Mouse (Mus musculus): ENCODE measurements around the gene Bloc1s4. TPM values are rescaled to one million over a fixed set of nuclear protein-coding genes. Genes with fewer than 3 reads are reported as not detected.

Gene Bloc1s4
- polyA plus RNA-seq, 1 experiment, result 31.0 TPM

DNA sequence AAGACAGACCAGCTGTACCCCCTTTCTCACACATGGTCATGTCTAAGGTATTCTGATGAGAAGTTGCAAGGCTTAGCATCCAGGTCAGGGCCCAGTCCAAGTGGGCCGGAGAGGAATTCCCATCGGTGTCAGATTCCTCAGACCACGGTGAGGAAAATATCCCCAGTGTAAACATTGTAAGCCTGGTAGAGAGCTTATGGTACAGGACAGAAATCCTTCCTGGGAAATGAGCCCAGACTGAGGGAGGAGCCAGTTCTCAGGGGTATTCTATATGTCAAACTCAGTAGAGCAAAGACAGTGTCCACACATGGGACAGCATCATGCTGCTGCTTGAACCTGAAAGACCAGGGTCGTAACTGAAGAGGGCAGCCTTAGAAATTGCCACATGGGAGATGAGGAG lies 11.4 kb upstream of the Bloc1s4 start:
- Histone ChIP-seq H3K27me3 (ENCODE audit: control insufficient read depth, insufficient read depth, low read length) (0 out of 2 replicates have a peak, but pooled peaks cover 3% of the 10 kb centered on the region), H3K4me3 (ENCODE audit: low read depth, low read length) (no peak overlapping the region), H3K27ac (ENCODE audit: insufficient read depth, low read depth, low read length) (no peak overlapping the region), H3K36me3 (ENCODE audit: control insufficient read depth, insufficient read depth, low read length) (no peaks in the 10 kb centered on the region), H3K4me1 (ENCODE audit: control insufficient read depth, insufficient read depth, insufficient read length, low read length) (no peaks in the 10 kb centered on the region)
- TF ChIP-seq POLR2A (IDR thresholded peaks at IDR 0.05; ENCODE audit: low read depth, low read length) (no peak), CTCF (IDR thresholded peaks at IDR 0.05; ENCODE audit: extremely low read depth, insufficient read length, insufficient replicate concordance, low read depth, low read length) (no peak)
- 62% methylated on average over 4 of the region's 4 CpGs for WGBS

DNA sequence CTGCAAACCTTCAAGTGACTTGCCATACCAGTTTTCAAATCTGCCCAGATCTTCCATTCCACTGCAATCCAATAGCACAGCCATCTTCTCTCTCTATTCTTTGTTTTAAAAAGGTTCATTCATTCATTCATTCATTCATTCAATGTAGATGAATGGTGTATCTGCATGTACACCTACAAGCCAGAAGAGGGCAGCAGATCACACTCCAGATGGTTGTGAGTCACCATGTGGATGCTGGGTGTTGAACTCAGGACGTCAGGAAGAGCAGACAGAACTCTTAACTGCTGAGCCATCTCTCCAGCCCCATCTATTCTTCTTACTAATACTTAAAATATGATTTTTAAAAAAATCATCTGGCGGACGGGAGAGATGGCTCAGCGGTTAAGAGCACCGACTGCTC lies 8.6 kb upstream of the Bloc1s4 start:
- Histone ChIP-seq H3K27ac (ENCODE audit: insufficient read depth, low read depth, low read length) (no peak overlapping the region), H3K4me3 (ENCODE audit: low read depth, low read length) (no peak overlapping the region), H3K27me3 (ENCODE audit: control insufficient read depth, insufficient read depth, low read length) (0 out of 2 replicates have a peak, but pooled peaks cover 3% of the 10 kb centered on the region), H3K4me1 (ENCODE audit: control insufficient read depth, insufficient read depth, insufficient read length, low read length) (no peaks in the 10 kb centered on the region), H3K36me3 (ENCODE audit: control insufficient read depth, insufficient read depth, low read length) (no peaks in the 10 kb centered on the region)
- TF ChIP-seq POLR2A (IDR thresholded peaks at IDR 0.05; ENCODE audit: low read depth, low read length), result no peak
- TF ChIP-seq CTCF (IDR thresholded peaks at IDR 0.05; ENCODE audit: extremely low read depth, insufficient read length, insufficient replicate concordance, low read depth, low read length), result peak; percentile 45; the same call in 1 of the 2 replicates
- 71% methylated on average over 5 of the region's 5 CpGs for WGBS

DNA sequence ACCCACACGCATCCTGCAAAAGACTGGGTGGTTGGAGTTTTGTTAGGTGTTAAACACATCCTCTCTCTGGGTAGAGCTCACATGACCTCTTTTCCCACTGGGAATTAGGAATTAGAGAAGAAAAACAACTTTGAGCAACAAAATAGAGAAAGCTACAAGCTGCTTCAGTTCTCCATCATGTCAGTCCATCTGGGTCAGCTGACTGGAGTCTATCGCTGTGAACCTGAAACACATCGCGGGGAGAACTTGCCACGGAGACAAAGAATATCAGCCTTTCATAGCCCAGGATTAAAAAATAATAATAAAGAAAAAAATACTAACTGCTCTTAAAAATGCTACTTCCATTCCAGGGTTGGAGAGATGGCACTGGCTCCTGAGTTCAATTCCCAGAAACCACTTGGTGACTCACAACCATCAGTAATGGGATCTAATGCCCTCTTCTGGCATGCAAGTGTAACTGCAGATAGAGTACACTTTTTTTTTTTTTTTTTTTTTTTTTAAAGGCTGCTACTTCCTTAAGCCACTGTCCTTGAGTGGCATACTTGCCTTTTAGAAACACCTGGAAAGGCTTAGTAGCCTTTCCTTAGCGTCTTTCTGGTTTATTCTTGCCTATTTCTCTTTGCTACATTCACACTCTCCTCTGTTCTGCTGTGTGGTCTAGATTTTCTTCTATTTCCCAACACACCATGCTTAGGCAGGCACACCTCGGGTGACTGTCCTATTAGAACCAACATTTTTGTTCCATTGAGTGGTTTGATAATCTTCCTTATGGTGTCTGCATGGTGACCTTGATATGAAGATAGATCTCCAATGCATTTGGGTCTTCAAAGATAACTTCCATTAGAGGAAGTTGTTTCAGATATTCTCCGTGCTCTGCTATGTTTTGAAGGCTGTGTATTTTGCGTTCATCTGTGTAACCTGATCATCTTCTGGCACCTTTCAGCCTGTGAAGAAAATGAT lies 1.9 kb upstream of the Bloc1s4 start:
- TF ChIP-seq POLR2A (IDR thresholded peaks at IDR 0.05; ENCODE audit: low read depth, low read length) (no peak), CTCF (IDR thresholded peaks at IDR 0.05; ENCODE audit: extremely low read depth, insufficient read length, insufficient replicate concordance, low read depth, low read length) (no peak)

DNA sequence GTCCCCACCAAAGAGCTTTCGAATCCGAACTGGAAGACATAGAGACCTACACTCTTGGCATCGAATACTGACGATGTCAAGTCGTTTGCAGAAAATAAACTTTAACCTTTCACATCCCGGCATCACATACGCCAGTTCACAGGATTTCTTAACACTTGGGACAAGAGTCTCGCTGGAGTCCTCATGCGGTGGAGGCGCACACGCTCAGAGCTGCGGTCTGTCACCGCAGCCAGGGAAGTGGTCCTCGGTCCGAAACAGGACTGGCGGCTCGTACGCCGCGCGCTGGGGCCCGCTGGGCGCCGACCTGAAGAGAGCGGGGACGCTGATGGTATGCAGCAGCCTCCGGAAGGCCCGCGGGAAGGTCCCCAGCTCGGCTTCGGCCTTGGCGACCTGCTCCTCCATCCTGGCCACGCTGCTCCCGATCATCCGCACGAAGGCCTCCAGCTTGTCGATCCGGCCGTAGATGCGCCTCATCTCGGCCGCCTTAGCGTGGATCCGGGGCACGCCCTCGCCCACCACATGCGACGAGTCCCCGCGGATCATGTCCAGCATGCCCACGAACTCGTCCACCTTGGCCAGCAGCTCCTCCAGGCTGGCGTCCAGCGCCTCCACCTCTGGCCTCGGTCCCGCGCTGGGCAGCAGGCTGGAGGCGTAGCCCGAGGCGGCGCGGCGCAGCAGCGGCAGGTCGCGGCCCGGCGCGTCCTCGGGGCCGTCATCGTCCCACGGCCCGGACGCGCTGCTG lies 485 bp downstream of the Bloc1s4 start:
- peak overlapping the region; percentile 73 for H3K4me3 ChIP-seq (ENCODE audit: low read depth, low read length)
- no peak overlapping the region for H3K27ac ChIP-seq (ENCODE audit: insufficient read depth, low read depth, low read length)
- H3K36me3 ChIP-seq (ENCODE audit: control insufficient read depth, insufficient read depth, low read length), result no peaks in the 10 kb centered on the region
- no peaks in the 10 kb centered on the region; the same call in 1 of the 2 replicates for H3K4me1 ChIP-seq (ENCODE audit: control insufficient read depth, insufficient read depth, insufficient read length, low read length)
- WGBS, result 1% methylated on average over 76 of the region's 76 CpGs
- no peak for TF ChIP-seq CTCF (IDR thresholded peaks at IDR 0.05; ENCODE audit: extremely low read depth, insufficient read length, insufficient replicate concordance, low read depth, low read length)
- TF ChIP-seq POLR2A (IDR thresholded peaks at IDR 0.05; ENCODE audit: low read depth, low read length), result no peak
- no peaks in the 10 kb centered on the region for H3K27me3 ChIP-seq (ENCODE audit: control insufficient read depth, insufficient read depth, low read length)

More for the DNA sequence above, 1.9 kb upstream of the Bloc1s4 start:
- no peak overlapping the region for H3K27ac ChIP-seq (ENCODE audit: insufficient read depth, low read depth, low read length)
- H3K27me3 ChIP-seq (ENCODE audit: control insufficient read depth, insufficient read depth, low read length), result no peaks in the 10 kb centered on the region
- H3K4me1 ChIP-seq (ENCODE audit: control insufficient read depth, insufficient read depth, insufficient read length, low read length), result no peaks in the 10 kb centered on the region; the same call in 1 of the 2 replicates
- H3K4me3 ChIP-seq (ENCODE audit: low read depth, low read length), result no peak overlapping the region
- 76% methylated on average over 9 of the region's 9 CpGs for WGBS
- no peaks in the 10 kb centered on the region for H3K36me3 ChIP-seq (ENCODE audit: control insufficient read depth, insufficient read depth, low read length)

DNA sequence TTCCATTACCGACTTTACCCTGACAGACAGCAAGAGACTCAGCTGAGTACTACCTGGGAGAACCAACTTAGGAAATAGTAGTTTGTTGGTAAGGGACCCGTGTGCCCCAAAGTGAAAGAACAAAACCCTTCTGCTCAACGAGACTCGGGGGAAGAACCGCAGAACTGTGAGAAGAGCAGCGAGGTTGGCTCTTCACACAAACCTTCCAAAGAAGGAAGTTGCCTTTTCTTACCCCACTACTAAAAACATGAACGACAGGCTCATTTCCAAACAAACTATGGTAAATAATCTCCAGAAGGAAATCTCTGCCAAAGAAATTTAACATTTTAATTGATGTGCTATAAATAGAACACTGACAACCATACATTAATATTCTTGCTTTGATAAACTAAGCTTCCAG lies 1.4 kb downstream of the Bloc1s4 start:
- H3K4me3 ChIP-seq (ENCODE audit: low read depth, low read length), result no peak overlapping the region
- no peak overlapping the region for H3K27ac ChIP-seq (ENCODE audit: insufficient read depth, low read depth, low read length)
- 35% methylated on average over 7 of the region's 7 CpGs for WGBS
- H3K27me3 ChIP-seq (ENCODE audit: control insufficient read depth, insufficient read depth, low read length), result no peaks in the 10 kb centered on the region
- H3K36me3 ChIP-seq (ENCODE audit: control insufficient read depth, insufficient read depth, low read length), result no peaks in the 10 kb centered on the region
- H3K4me1 ChIP-seq (ENCODE audit: control insufficient read depth, insufficient read depth, insufficient read length, low read length), result peaks cover 1% of the 10 kb centered on the region; the same call in 1 of the 2 replicates
- TF ChIP-seq POLR2A (IDR thresholded peaks at IDR 0.05; ENCODE audit: low read depth, low read length), result no peak
- TF ChIP-seq CTCF (IDR thresholded peaks at IDR 0.05; ENCODE audit: extremely low read depth, insufficient read length, insufficient replicate concordance, low read depth, low read length), result no peak

DNA sequence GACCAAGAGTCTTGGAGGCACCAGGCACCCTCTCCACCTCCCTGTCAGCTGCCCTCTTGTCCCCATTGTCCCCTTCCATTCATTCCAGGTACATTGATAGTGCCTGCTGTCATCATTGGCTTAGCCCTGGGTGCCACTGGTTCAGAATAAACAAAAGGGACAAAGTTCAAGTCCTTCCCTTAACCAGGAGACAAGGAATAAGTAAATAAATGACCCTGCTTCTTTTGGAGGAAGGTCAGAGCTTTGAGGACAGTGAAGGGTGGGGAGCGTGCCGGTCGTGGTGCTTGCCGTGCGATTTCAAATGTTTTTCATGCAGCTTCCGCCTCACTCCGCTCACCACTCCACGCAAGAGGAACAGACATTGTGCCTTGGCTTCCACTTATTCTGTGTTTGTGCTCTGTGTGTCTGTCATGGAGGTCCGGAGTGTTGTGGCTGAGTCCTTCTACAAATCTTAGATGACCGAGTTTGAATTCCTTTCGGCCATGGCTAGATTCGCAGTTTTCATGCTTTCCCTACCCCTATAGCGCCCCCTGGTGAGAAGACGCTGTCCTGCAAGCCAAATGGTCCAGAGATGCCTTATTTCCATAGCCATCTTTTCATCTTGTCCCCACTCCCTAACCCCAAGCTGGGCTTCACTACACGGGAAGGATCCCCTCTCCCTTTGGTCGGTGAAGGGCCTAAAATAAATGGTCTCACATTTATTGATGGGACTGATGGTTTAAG lies 6.2 kb downstream of the Bloc1s4 start:
- H3K4me1 ChIP-seq (ENCODE audit: control insufficient read depth, insufficient read depth, insufficient read length, low read length), result peaks cover 8% of the 10 kb centered on the region; the same call in 1 of the 2 replicates
- TF ChIP-seq CTCF (IDR thresholded peaks at IDR 0.05; ENCODE audit: extremely low read depth, insufficient read length, insufficient replicate concordance, low read depth, low read length), result peak; percentile 96; the same call in 1 of the 2 replicates
- no peak for TF ChIP-seq POLR2A (IDR thresholded peaks at IDR 0.05; ENCODE audit: low read depth, low read length)
- H3K27ac ChIP-seq (ENCODE audit: insufficient read depth, low read depth, low read length), result peak overlapping the region; percentile 36; the same call in 1 of the 2 replicates
- no peaks in the 10 kb centered on the region for H3K36me3 ChIP-seq (ENCODE audit: control insufficient read depth, insufficient read depth, low read length)
- H3K4me3 ChIP-seq (ENCODE audit: low read depth, low read length), result peak overlapping the region; percentile 43
- WGBS, result 11% methylated on average over 16 of the region's 16 CpGs
- H3K27me3 ChIP-seq (ENCODE audit: control insufficient read depth, insufficient read depth, low read length), result no peaks in the 10 kb centered on the region

All from small intestine, adult 2 months (tissue).